Mouse (Mus musculus) cerebellum, postnatal 14 days (tissue): ENCODE measurements around the gene Gm49325.

Source experiments
- DNase-seq, 2 experiments: peaks; one replicate each; pipeline ENCODE4 v3.0.0; 2021; ENCODE audit warnings: mixed read lengths in 2 of 2

Gm49325 gene

GRCm38 (mm10) chr10:77589749-77590148, 16.2 kb upstream of the Gm49325 start:
- DNase-seq, result no peak

GRCm38 (mm10) chr10:77590812-77591211, 15.2 kb upstream of the Gm49325 start:
- DNase-seq, result peak; percentile 57 to 75

- no peak for DNase-seq
Observed at GRCm38 (mm10) chr10:77591546-77591945, 14.5 kb upstream of the Gm49325 start.

GRCm38 (mm10) chr10:77596060-77596459, 9.9 kb upstream of the Gm49325 start:
- DNase-seq, result no peak

- no peak for DNase-seq
Observed at GRCm38 (mm10) chr10:77603021-77603420, 3.0 kb upstream of the Gm49325 start.

- DNase-seq, result peak in 1 of 2 experiments; percentile 51
Observed at GRCm38 (mm10) chr10:77604111-77604510, 1.9 kb upstream of the Gm49325 start.

- DNase-seq, result peak in 1 of 2 experiments; percentile 49
Observed at GRCm38 (mm10) chr10:77604958-77605357, 1.0 kb upstream of the Gm49325 start.

- DNase-seq, result peak; percentile 52 to 59
Observed at GRCm38 (mm10) chr10:77605368-77605767, 629 bp upstream of the Gm49325 start.

- DNase-seq, result no peak
Observed at GRCm38 (mm10) chr10:77606855-77607254, 858 bp downstream of the Gm49325 start.

GRCm38 (mm10) chr10:77607441-77607840, 1.4 kb downstream of the Gm49325 start:
- no peak for DNase-seq

- no peak for DNase-seq
Observed at GRCm38 (mm10) chr10:77608589-77608988, 2.6 kb downstream of the Gm49325 start.

GRCm38 (mm10) chr10:77610221-77610961, 4.4 kb downstream of the Gm49325 start:
- DNase-seq, result peak; percentile 69 to 84

GRCm38 (mm10) chr10:77613409-77613808, 7.4 kb downstream of the Gm49325 start:
- no peak for DNase-seq

GRCm38 (mm10) chr10:77615647-77616046, 9.7 kb downstream of the Gm49325 start:
- DNase-seq, result no peak

GRCm38 (mm10) chr10:77616166-77616565, 10.2 kb downstream of the Gm49325 start:
- no peak for DNase-seq

GRCm38 (mm10) chr10:77616926-77617325, 10.9 kb downstream of the Gm49325 start:
- no peak for DNase-seq

- DNase-seq, result peak in 1 of 2 experiments; percentile 12
Observed at GRCm38 (mm10) chr10:77621546-77621945, 15.5 kb downstream of the Gm49325 start.

GRCm38 (mm10) chr10:77622055-77622988, 16.3 kb downstream of the Gm49325 start, which contains the start of gene Ube2g2:
TSS of gene Ube2g2 (plus strand) at chr10:77622275.
- DNase-seq, result peak; percentile 96 to 97

GRCm38 (mm10) chr10:77623069-77623492, 17.1 kb downstream of the Gm49325 start:
- peak; percentile 78 to 80 for DNase-seq

- DNase-seq, result peak in 1 of 2 experiments; percentile 18
Observed at GRCm38 (mm10) chr10:77623639-77624400, 17.8 kb downstream of the Gm49325 start.

- DNase-seq, result peak in 1 of 2 experiments; percentile 33
Observed at GRCm38 (mm10) chr10:77624570-77624995, 18.6 kb downstream of the Gm49325 start.

GRCm38 (mm10) chr10:77626036-77626435, 20.0 kb downstream of the Gm49325 start:
- DNase-seq, result no peak

GRCm38 (mm10) chr10:77626591-77626990, 20.6 kb downstream of the Gm49325 start:
- peak; percentile 21 to 41 for DNase-seq
